Mouse (Mus musculus) liver, adult (tissue): Measurements from ENCODE around the gene Git2.

ENCODE experiments used
- GATA4 ChIP-seq: IDR thresholded peaks from 2 replicates; pipeline ENCODE4 v1.6.1; 2014; ENCODE audit warnings: mild to moderate bottlenecking, low read length; ENCODE audit not compliant: insufficient replicate concordance

Gene Git2

DNA sequence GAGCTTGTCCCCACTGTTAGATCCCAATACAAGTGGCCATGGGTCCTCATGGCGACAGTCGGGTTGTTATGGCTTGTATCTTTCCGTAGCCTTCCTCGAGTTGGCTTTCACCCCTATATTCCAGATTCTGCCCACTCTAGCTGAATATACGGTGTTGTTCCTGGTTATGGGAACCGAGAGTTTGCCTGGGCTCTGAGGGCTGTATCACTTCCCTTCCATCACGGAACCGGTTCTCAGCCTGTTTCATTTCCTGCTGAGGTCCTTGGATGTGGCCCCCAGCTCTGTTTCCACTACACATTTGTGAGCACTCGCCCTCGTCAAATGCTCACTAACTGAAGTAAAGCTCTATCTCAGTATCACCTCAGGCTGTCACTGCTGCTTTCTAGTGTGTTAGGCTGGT lies 53.3 kb downstream of the Git2 start:
- no peak for TF ChIP-seq GATA4

DNA sequence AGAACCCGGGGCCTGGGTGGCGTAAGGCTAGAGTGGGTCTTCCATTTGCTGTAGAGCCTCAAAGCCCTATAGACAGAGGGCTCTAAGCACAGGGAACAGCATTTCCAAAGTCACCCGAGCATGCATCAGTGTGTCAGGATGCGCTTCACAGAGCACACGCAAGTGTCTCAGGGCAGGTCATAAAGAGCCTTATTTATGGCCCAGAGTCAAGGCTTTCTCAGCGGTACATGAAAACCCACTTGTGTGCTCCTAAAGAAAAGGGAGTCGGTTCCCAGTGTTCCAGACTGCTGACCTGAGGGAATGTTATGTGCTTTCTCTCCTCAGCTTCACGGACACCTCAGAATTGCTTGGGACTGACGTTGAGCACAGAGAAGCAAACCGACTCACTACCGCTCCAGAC lies 54.5 kb downstream of the Git2 start:
- no peak for TF ChIP-seq GATA4

DNA sequence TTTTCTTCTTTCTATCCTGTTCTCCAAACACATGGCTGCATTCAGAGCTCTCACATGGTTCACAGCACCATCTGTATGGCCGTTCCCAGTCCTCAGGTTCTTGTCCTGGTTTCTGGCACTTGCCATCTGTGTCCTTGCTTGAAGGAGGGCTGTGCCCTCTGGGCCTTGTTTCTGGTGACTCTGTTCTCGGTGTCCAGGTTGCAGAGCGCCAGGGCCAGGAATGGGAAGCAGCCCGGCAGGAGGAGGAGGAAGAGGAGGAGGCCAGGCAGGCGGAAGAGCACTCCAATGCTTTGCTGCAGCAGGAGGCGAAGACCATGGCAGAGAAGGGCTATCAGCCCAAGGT lies 55.4 kb downstream of the Git2 start:
- TF ChIP-seq GATA4, result no peak

DNA sequence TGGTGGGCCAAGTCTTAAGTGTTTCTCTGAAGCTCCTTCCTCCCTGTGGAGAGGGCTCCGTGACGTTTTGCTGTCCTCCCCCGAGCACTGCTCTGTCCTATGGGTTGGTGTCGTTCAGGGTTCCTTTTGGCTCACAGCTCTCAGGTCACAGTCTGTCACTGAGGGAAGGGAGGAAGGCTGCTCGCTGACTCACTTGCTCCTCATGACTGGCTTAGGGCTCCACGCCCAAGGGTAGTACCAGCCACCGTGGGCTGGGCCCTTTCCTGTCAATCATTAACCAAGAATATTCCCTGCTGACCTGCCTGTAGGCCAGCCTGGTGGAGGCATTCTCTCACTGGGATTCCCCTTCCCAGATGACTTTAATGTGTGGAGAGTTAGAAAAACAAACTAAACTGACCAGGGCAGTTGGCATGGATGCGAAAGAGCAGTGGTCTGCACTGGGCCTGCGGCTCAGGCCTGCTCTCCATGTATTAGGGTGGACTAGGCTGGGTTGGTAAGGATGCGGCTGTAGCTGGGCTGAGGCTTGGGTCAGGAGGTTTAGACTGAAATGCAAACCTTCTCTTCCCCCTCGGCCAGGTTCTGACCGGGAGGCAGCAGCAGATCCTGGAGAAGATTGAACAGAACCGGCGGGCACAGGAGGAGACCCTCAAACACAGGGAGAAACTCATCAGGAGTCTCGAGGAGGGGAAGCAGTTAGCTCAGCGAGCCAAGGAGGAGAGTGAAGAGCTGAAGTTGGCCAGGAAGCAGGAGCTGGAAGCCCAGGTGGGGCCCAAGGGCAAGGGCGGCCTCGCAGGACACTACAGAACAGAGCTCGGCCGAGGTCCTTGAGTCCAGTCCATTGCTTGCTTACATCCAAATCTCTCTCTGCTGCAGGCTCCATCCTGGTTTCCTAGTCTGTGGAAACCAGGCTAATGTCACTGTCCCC lies 56.1 kb downstream of the Git2 start:
- TF ChIP-seq GATA4, result no peak

DNA sequence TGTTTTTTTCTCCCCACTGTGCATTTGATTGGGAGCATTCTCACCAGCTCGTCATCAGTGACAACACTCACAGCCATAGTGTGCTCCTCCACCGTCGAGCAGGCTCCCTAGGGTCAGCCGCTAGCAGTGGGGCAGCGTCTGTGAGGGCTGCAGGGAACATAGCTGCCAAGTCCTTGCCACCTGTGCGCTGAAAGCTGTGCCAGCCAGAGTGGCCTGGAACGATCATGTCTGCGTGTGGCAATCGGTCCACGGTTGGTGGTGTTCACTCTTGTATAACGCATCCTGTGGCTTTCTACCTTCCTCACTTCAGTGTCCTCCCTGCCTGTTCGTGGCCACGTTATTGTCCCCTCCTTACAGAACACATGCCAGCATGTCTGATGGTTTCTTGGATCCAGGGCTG lies 56.8 kb downstream of the Git2 start:
- no peak for TF ChIP-seq GATA4

DNA sequence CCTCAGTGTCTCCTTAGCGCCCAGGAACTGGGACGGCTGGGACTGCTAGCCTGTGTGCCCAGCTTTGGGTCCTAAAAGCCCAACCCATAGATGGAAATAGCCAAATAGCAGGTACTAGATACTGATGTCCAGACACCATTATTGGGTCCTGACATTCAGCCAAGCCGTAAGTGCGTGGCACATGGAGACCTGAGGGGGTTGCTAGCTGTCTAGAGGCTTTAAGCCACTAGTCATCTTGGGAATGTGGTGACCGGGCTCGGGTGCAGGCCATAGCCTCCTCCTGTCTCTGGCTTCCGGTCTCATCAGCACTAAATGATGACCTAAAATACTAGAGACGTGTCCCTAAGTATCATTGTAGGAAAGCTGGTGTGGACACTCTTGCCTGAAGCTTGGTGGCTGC lies 57.4 kb downstream of the Git2 start:
- no peak for TF ChIP-seq GATA4

DNA sequence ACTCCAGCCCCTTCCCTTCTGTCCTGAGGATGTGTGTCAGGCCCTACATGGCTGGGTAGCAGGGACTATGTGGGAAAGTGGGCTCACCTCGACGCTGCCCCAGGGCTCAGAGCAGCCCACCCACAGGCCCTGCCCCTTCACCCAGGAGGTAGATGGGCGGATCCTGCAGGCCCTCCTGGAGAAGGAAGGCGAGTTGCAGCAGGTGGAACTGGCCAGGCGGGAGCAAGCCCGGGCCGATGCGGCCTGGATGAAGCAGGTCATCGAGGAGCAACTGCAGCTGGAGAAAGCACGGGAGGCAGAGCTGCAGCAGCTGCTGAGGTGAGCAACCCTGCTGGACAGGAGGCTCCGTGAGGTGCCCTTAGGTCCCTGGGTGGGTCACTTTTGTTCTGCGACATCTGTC lies 58.0 kb downstream of the Git2 start:
- no peak for TF ChIP-seq GATA4

DNA sequence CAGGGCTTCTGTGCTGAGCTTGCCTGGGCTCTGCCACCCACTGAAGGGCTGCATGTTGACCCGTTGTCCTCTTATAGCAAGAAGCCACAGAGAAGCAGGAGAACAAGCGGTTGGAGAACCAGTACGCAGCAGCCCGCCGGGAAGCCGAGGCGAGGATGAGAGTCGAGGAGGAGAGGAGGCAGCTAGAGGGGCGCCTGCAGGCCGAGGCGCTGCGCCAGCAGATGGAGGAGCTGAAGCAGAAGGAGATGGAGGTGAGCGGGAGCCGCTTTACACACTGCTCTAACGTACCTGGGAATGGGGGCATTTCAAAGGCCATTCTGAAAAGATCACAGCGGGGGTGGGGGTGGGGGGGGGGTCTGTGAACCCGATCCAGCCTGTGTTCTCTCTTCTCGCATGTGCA lies 60.8 kb downstream of the Git2 start:
- no peak for TF ChIP-seq GATA4

DNA sequence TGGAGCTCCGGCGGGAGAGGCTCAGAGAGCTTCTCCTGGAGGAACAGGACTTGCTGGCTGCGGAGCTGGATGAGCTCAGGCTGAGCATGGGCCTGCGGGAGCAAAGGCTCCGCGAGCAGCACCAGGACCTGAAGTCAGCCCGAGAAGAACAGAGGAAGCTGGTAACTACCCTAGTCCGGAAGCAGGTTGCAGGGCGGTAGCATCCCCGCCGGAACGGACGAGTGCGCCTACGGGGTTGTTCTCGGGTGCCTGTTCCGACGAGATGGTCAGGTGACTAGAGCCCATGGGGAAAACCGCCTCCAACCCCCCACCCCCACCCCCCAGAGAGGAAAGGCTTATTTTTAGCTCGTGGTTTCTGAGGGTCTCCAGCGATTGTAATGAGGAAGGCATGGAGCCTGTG lies 66.0 kb downstream of the Git2 start:
- no peak for TF ChIP-seq GATA4

DNA sequence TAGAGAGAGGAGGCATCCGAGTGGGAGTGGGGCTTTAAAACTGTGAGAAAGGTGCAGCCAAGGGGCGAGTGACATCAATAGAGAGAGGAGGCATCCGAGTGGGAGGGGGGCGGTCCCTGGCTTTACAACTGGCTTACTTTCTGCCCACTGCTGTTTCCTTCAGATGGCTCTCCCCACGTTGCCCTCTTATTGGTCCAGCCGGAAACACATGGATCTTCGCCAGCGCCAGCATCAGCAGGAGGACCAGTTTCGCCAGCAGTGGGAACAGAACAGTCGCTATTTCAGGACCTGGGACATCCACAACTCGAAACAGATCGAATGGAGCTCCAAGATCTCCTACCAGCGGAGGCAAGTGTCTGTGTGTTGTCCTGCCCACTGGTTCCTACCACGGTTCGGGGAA lies 66.8 kb downstream of the Git2 start:
- no peak for TF ChIP-seq GATA4

DNA sequence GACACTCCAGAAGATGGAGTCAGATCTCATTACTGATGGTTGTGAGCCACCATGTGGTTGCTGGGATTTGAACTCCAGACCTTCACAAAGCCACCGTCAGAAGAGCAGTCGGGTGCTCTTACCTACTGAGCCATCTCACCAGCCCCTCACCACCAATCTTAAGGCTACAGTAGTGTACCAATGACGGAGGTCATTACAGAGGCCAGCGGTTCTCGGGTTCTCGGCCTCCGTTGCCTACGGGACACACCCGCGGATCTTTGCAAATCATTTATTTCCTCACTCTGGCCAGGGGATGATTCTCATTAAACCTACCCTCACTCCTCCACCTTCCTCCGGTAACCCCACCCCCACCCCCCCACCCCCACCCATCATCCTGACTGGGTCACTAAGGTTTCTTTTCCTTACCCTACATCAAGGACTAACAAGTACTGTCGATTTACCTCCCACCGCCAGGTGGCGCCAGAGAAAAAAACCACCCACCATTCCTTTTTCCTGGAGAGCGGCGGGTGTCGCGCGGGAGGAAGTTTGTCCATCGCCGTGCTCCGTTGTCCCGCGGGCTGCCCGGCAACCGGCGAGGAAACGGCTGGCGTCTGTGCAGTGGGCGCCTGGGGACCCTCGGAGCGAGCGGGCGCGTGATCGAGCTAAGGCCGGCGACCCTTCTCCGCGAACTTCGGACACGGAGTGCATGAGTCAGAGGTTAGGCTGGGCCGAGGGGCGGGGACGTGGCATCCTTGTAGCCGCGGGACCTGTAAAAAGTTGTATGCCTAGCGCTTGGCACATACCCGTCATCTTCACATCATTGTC lies 67.8 kb downstream of the Git2 start, which contains the start of gene Tchp:
Gene Tchp (plus strand): TSS at position 496 of the 804 bp plus-strand sequence.
- 0 out of 2 replicates have a peak, but pooled peaks have one; percentile 26 for TF ChIP-seq GATA4

DNA sequence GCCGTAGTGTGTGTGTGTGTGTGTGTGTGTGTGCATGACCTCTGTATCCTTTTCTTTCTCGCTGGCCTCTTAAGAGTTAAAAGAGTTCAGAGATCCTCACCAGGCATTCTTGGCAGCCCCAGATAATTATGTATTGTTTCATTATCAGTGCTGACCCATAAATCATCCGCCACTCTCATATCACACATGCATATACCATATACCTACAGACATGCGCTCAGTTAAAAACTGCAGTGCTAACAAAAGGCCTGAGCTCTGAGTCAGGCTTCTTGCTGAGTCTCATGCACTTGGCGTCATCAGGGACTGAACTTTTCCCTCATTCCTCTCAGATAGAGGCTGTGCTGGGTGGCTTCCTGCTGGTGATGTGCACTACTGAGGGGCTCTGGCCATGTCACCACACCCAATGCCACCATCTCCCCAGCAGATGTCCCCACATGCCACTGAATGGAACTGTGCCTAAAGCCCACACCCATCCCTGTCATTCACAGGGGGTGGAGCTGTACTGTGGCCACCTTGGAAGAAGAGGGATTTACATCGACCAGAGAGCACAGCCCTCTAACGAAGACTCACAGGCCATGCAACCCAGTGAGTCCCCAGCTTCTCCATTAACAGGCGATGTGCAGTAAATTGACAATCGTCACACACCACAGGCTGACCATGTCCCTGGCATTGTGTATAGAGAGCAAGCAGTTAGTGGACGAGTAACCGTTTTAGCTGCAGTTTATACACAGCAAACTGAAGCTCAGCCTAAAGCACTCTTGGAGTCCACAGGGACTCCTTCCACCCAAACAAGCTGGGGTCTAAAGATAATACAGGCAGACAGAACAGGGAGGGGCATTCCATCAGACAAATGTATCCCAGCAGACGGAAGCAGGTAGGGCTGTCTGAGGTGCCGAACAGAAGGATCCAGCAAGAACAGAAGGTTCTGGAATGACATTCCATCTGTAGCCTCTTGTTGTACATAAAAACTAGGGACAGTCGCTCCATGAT lies 72.6 kb downstream of the Git2 start:
- TF ChIP-seq GATA4, result no peak

DNA sequence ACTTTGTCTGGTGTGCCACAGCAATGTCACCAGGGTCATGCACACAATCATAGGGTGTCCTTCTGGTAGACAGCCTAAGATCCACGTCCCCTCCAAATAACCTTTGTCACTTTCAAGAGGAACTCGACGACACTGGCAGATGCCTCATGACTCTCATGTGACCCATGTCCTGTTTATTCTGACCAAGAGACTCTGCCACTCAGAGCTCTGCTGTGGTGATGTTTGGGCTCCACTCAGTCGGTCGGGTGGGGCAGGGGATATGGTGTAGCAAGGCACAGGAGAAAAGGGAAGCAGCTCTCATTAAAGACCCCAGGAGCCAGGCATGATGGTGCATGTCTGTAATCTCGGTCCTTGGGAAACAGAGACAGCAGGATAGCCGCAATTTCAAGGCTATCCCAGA lies 76.3 kb downstream of the Git2 start:
- no peak for TF ChIP-seq GATA4

DNA sequence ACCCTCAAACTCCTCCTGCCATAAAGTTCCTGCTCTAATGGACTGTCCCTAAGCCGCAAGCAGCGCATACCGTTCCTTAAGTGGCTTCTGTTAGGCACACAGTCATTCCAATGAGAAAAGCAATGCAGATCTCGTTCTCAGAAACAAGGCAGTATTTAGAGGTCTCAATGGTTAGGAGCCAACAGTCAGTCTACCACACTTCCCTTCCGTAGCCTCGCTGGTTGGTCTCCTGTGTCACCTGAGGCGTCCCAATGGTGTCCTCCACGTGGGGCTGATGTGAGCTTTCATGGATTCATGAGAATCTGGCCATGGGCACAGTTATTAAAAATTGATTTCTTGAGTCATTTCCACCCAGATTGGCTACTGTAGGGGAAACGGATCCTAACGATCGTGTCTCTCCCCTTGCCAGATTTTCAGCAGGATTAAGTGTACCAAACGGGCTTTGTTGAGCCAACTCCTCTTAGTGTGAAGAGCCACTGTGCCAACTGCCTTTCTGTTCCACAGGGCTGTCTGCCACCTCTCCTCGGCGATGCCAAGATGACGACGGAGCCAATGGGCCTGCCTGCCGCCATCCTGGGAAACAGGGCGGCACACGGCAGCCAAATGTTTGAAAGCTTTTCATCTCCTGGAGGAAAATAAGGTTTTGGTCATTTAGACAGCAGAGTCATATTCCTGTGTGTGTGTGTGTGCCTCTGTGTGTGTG lies 77.1 kb downstream of the Git2 start:
- no peak for TF ChIP-seq GATA4
